Mouse (Mus musculus) right cerebral cortex, postnatal 36 days (tissue): ENCODE data around the gene Homez.
A peak's percentile ranks its signal among the peaks of the same experiment; 100 is the strongest.

Experiments used
- DNase-seq, 2 experiments: peaks; one replicate each; pipeline ENCODE4 v3.0.0; 2022; ENCODE audit warnings: low spot score in 2 of 2, mixed read lengths in 1 of 2

The Homez gene

GRCm38 (mm10) chr14:54870861-54871260 is at the start of gene Homez:
Gene Homez, minus strand, starts transcription at chr14:54870961.
- no peak for DNase-seq

DNA sequence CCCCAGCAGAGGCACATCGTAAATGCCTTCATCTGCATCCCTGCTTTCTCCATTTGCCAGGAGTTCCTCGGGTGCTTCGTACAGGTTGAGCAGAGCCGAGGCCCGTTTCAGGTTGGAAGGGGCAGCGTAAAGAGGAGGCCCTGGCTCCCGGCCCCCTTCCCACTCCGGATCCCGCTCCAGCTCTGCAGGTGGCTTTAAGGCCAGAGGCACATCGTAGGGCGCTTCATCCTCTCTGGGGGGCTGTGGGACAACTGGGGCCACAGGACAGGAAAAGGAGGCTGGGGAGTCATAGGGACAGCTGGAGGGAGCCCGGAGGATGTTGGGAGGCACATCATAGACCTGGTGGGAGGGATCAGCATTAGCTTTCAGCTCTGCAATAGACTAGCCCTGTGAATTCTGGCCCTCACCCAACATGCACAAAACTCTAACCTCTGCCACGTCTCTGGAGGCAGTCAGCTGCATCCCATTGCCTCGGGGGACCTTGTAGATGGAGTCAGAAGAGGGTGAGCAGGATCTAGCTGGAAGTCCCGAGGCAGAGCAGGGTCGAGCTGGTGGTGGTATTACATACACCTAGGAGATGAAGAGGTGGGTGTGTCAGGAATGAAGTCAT is 49.4 kb upstream of the Homez start:
- DNase-seq: no peak

- no peak for DNase-seq
Observed at GRCm38 (mm10) chr14:54913343-54913742, 42.6 kb upstream of the Homez start.

GRCm38 (mm10) chr14:54912886-54913285 is 42.1 kb upstream of the Homez start, which contains the start of gene Slc22a17:
Gene Slc22a17, minus strand, starts transcription at chr14:54913132.
- peak; percentile 79 to 82 for DNase-seq

DNA sequence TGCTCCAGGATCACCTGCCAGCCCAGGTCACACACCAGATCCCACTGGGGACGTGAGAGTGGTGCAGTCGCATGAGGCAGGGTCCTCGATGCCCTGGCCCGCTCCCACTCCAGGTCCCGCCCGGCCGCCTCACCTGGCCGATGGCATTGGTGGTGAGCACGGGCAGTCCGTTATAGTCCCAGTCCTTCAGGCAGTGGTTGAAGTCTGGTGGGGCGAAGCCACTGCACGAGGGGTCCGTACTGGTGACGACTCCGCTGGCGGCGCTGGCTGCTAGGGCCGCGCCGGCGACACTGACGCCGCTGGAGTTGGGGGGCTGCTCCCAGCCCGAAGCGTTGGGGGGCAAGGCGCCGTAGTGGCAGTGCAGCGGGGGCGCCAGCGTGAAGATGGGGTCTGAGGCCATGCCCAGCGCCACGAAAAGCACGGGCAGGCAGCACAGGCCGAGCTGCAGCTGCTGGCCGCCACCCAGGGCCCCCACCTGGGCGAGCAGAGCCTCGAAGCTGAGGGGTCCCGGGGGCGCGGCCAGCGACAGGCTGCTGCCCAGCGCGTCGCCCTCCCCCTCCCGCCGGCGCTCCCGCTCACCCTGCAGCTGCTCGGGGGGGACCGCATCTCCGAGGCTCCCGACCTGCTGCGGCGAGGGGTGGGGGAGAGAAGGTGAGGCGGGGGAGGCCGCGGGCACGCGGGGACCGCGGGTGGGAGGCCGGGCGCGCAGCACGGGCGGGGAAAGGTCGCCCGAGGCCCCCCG is 41.5 kb upstream of the Homez start:
- no peak for DNase-seq

GRCm38 (mm10) chr14:54908682-54909081 is 37.9 kb upstream of the Homez start:
- DNase-seq: no peak

GRCm38 (mm10) chr14:54903641-54904040 is 32.9 kb upstream of the Homez start:
- no peak for DNase-seq

GRCm38 (mm10) chr14:54900383-54900782 is 29.6 kb upstream of the Homez start:
- DNase-seq: peak; percentile 60 to 72

DNA sequence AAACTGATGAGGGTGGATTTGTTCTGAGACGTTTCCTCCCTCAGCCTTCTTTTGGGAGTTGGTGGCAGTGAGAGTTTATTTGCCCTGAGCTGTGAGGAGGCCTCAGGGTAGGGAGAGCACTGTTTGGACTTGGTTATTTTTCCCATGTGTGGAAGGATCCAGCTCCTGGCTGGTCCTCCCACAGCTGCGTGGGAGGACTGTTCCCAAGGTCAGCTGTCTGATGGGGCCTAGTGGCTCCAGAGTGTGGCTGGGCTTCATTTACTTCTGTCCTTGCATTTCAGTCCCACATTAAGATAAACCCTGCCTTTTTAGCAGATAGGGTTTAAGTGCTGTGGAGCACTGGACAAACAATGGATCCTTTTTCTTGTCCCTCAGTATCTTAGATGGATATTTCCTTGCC is 26.7 kb upstream of the Homez start:
- DNase-seq: no peak

- DNase-seq: peak in 1 of 2 experiments; percentile 41
Observed at GRCm38 (mm10) chr14:54894296-54895151, 23.8 kb upstream of the Homez start.

DNA sequence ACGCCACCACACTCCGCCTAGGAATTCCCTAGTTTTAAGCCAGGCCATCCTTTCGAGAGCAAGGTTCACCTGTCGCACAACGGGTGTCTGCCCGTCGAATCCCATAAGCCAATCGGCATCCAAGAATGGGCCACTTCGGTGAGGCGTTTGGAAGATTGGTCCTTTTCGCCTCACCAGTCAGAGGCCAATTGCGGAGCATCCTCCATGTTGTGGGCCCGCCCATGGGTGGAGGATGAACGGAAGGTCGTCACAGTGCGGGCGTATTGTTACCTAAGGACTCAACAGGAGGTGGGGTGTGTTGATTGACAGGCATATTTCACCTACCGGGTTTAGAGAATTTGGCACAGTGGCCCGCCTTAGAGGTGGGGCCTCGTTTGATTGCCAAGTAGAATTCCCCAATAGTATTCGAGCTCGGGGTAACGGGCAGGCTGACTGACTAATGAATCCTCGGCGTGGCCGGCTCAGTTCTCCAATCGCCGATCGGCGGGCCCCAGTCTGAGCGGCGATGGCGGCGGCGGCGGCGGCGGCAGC is 23.0 kb upstream of the Homez start:
- peak; percentile 98 to 100 for DNase-seq

DNA sequence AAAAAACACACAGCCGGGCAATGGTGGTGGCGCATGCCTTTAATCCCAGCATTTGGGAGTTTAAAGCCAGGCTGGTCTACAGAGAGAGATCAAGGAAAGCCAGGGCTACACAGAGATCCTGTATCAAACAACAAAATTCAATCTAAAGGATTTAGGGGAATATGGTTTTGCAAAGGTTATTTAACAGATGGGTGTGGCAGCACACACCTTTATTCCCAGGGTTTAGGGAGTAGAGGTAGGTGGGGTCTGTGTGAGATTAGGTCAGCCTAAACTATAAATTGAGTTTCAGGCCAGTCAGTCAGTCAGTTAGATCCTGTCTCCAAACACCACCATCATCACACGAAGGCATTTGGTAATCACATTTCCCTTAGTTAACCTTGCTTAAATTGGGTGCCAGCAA is 21.4 kb upstream of the Homez start, which contains the start of gene Pabpn1:
TSS of gene Pabpn1 (plus strand) at position 301 of the 400 bp plus-strand sequence.
- no peak for DNase-seq

- DNase-seq: no peak
Observed at GRCm38 (mm10) chr14:54885309-54885708, 14.5 kb upstream of the Homez start.

DNA sequence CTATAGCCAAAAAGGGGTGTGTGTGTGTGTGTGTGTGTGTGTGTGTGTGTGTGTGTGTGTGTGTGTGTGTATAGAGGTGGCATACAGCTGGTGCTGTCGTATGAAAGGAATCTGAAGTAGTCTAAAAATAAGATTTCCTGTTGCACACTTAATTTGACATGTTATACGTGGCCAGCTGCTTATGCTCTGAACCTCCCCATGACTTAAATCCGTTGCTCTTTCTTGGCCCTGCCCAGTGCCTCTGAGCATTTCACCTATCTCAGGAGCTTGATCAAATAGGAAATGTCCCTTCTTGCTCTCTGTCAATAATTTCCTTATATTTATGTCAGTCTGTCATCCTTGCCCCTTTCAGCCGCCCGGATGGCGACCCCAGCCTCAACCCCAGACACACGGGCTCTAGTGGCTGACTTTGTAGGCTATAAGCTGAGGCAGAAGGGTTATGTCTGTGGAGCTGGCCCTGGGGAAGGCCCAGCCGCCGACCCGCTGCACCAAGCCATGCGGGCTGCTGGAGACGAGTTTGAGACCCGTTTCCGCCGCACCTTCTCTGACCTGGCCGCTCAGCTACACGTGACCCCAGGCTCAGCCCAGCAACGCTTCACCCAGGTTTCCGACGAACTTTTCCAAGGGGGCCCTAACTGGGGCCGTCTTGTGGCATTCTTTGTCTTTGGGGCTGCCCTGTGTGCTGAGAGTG is 13.4 kb upstream of the Homez start:
- DNase-seq: no peak

- DNase-seq: peak; percentile 55 to 60
Observed at GRCm38 (mm10) chr14:54883154-54884021, 12.6 kb upstream of the Homez start, which contains the start of the genes Bcl2l2 and Gm20521. Gene Bcl2l2, plus strand, starts transcription at chr14:54883377. Gene Gm20521, plus strand, starts transcription at chr14:54883441.

DNA sequence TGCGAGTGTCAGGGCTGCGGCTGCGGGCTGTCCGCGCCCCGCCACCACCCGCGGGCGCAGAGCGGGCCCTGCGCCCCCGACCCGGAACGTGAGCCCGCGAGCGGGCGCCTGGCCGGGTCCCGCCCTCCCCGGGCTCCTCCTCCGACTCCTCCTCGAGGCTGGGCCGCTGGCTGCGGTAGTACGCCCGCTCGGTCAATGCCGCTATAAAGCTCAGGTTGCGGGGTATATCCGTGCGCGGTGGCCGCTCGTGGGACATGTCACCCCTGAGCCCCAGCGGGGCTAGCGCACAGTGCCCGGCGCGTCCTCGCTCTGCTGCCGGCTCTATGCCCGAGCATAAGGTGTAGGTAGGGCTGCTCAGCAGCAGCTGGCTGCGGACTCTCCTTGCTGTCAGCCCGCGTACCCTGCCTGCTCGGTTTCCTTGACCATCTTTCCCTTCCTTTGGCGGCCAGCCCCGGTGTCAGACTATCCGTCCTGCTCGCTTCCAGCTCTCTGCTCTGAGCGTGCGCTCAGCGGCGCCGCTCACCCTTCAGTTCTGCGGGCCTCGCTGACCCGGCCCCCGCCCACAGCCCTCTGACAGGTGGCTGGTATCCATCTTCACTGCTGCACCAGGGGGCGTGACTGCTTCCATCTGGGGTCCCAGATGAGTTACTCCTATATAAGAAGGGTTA is 6.4 kb upstream of the Homez start, which contains the start of gene Ppp1r3e:
TSS of gene Ppp1r3e (minus strand) at position 503 of the 668 bp plus-strand sequence.
- peak; percentile 50 to 63 for DNase-seq

- peak; percentile 88 to 89 for DNase-seq
Observed at GRCm38 (mm10) chr14:54876539-54877047, 5.8 kb upstream of the Homez start.

- peak; percentile 57 to 61 for DNase-seq
Observed at GRCm38 (mm10) chr14:54875844-54876538, 5.2 kb upstream of the Homez start.

DNA sequence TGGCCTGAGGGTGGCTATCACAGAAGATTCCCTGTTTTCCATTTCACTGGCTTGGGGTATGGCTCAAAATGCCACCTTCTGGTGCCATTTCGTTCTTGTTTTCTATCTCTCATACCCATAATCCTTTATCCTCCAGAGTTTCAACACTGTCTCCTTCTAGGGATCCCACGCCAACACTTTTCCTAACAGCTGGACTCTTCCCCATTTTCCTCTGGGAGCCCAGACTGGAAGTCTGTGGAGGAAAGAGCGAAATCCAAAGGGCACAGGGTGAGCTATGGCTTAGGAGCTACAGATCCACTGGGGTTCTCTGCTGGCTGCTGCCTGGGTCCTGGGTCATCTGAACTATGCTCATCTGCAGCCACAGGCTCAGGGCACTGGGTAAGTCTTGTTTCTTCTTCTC is 3.4 kb upstream of the Homez start:
- no peak for DNase-seq
